Mouse (Mus musculus): ENCODE data around the gene Rap1gap2. TPM values are rescaled to one million over a fixed set of nuclear protein-coding genes. Genes with fewer than 3 reads are reported as not detected.

Gene Rap1gap2
- total RNA-seq, 2 experiments from 2014 or later, result 2.1 to 3.7 TPM

GRCm38 (mm10) chr11:74522487-74523209, 88.1 kb downstream of the Rap1gap2 start:
- ATAC-seq (replicated peaks; ENCODE audit: low FRiP score, poor library complexity, severe bottlenecking), result no peak

DNA sequence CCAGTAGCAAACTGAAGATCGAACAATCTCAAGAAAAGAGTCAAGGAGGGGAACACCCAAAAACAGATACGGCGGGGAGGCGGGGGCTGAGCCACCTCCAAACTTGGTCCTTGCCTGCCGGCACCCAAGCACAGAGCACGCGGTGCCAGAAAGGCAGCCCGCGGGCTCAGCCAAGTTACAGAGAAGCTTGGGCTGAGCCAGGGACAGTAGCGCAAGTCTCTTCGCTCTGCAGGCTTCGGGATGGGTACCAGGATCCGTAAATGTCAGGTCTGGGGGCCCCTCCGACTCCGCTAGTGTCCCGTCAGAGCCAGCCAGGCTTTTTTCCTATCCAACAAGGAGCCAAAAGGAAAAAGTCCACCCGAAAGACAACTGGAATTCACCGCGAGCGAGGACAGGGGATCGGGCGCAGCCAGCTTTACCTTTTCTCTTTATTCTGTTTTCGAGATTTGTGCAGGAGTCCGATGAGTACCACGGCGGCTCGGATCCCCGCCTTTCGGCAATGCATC, 88.7 kb downstream of the Rap1gap2 start:
- ATAC-seq (replicated peaks; ENCODE audit: low FRiP score, poor library complexity, severe bottlenecking), result no peak

GRCm38 (mm10) chr11:74520201-74520600, 90.5 kb downstream of the Rap1gap2 start:
- ATAC-seq (replicated peaks; ENCODE audit: low FRiP score, poor library complexity, severe bottlenecking), result no peak

DNA sequence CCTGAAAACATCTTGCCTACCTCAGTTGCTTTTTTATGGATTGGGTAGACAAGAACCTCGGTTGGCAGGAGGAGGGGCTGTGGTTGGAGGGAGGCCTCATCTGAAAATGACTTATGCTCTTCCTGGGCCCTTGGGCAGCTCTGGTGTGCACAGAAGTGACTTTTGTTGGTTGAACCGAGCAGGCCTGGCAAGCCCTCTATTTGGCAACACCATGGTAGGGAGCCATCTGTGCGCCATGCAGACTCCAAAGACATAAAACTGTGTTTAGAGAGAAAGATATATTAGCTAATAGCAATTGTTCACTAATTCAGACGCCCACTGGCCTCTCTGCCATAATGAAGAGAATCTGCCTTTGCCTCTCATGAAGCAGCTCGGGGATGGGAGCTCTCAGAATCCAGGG, 94.6 kb downstream of the Rap1gap2 start:
- ATAC-seq (replicated peaks; ENCODE audit: low FRiP score, poor library complexity, severe bottlenecking), result no peak

DNA sequence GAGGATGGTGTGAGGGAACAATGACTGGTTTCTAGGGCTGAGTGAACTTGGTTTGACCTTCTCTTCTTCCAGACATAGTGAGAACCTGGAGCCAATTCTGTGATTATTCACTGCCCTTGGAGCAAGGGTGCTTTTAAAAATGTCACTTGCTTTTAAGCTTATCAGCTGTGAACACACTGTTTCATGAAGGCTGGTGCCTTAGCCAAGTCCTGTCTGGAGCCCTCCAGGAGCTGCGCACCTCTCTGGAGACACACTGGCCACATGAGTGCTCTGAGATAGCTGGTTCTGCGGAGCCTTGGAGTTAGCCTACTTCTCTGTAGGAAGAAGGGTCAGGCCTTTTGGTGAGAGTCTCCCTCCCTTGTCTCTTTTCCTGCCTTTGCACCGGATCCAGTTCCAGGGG, 95.7 kb downstream of the Rap1gap2 start:
- no peak for ATAC-seq (replicated peaks; ENCODE audit: low FRiP score, poor library complexity, severe bottlenecking)

GRCm38 (mm10) chr11:74512595-74512994, 98.1 kb downstream of the Rap1gap2 start:
- no peak for ATAC-seq (replicated peaks; ENCODE audit: low FRiP score, poor library complexity, severe bottlenecking)

DNA sequence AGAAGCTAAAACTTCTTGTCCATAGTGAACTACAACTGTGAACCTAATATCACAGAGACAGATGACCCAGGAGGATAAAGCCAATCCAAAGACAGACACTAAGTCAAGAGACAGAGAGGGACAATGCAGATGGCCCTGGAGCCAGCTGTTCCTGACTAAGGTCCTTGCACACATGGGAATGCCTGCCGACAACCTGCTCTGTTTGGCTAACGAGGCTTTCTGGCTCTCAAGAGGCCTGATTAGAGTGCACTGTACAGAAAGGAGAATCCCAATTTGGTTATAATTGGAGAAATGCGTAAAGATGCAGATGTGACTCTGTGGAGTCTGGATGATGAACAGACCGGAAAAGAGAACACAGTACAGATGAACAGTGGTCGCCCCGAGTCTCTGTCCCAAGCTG, 104.4 kb downstream of the Rap1gap2 start:
- no peak for ATAC-seq (replicated peaks; ENCODE audit: low FRiP score, poor library complexity, severe bottlenecking)

- ATAC-seq (replicated peaks; ENCODE audit: low FRiP score, poor library complexity, severe bottlenecking), result no peak
Measured at GRCm38 (mm10) chr11:74502485-74502884, 108.2 kb downstream of the Rap1gap2 start.

GRCm38 (mm10) chr11:74501989-74502388, 108.7 kb downstream of the Rap1gap2 start:
- no peak for ATAC-seq (replicated peaks; ENCODE audit: low FRiP score, poor library complexity, severe bottlenecking)

DNA sequence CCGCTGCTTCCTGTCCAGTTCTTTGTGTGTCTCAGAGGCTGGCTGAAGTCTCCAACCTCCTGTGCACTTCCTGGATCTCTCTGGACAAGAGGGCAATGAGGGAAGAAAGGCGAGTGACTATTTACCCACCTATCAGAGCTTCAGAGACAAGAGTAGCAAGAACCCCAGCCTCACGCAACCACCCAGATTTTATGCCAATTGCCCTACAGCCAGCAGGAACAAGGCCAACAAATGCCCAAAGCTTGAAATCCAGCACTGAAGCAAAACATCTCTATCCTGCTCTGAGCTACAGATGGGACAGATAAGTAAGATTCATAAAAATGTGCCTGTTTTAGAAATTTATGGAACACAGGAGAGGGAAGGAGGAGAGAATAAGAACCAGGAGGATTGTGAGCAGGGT, 109.7 kb downstream of the Rap1gap2 start:
- ATAC-seq (replicated peaks; ENCODE audit: low FRiP score, poor library complexity, severe bottlenecking), result no peak

DNA sequence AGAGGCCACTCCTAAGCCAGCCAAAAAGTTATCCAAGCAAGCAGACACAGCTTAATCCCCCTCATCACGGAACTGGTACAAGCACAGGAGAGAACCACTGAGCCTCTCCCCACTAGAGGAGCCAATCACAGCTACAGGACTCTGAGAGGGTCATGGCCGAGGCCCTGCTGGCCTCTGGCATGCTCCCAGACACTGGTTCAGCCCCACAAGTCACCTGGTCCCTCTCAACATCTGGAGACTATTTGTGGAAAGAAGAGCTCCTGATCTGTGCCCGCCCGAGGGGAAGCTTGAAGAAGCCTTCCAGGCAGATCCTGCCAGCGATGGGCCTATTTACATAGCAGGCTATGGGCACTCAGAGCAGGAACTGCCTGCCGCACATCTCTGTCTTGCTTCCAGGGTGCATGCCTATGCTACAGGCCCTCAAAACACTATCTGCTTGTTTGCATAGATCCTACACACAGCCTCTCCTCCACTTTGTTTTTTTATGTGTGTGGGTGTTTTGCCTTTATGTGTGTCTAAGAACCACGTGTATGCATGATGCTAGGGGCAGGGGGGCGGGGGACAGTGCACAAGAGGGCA, 111.1 kb downstream of the Rap1gap2 start:
- ATAC-seq (replicated peaks; ENCODE audit: low FRiP score, poor library complexity, severe bottlenecking), result no peak

- ATAC-seq (replicated peaks; ENCODE audit: low FRiP score, poor library complexity, severe bottlenecking), result no peak
Measured at GRCm38 (mm10) chr11:74499058-74499457, 111.7 kb downstream of the Rap1gap2 start.

DNA sequence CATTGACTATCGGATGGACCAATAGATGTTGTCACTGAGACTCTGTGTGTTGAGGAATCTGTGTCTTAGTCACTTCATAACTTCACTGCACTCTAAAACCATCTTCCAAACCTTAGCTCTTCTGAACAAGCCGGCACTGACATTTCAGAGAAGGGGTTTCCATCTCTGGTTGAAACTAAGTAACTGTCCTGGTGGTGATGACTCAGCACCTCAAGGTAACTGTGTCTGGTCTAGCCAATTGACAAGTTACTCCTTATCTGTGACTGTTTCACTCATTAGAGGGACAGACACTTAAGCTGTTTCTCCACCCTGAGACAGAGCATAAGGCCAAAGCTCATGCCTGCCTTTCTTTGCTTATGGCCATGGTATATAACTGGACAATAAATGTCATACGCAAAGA, 114.1 kb downstream of the Rap1gap2 start:
- no peak for ATAC-seq (replicated peaks; ENCODE audit: low FRiP score, poor library complexity, severe bottlenecking)

DNA sequence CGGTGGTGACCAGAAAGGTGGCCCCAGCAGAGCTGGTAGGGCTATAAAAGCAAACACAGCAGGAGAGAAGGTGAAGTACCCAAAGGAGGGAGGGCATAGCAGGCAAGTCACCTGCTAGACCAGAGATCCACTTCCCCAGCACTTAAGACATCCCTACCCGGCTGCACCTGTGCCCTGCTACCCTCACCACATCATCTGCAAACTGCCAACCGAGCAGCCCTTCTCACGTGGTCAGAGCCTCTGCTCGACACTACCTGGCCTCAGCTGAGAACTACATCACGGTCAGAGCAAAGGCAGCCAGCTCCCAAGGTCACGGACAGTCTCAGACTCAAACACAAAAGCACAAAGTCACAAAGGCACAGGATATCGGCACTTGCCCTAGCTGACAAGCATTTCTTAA, 116.8 kb downstream of the Rap1gap2 start:
- no peak for ATAC-seq (replicated peaks; ENCODE audit: low FRiP score, poor library complexity, severe bottlenecking)

- no peak for ATAC-seq (replicated peaks; ENCODE audit: low FRiP score, poor library complexity, severe bottlenecking)
Measured at GRCm38 (mm10) chr11:74493172-74493862, 117.4 kb downstream of the Rap1gap2 start.

GRCm38 (mm10) chr11:74491130-74491529, 119.6 kb downstream of the Rap1gap2 start:
- ATAC-seq (replicated peaks; ENCODE audit: low FRiP score, poor library complexity, severe bottlenecking), result no peak

- no peak for ATAC-seq (replicated peaks; ENCODE audit: low FRiP score, poor library complexity, severe bottlenecking)
Measured at GRCm38 (mm10) chr11:74489239-74489638, 121.5 kb downstream of the Rap1gap2 start.

DNA sequence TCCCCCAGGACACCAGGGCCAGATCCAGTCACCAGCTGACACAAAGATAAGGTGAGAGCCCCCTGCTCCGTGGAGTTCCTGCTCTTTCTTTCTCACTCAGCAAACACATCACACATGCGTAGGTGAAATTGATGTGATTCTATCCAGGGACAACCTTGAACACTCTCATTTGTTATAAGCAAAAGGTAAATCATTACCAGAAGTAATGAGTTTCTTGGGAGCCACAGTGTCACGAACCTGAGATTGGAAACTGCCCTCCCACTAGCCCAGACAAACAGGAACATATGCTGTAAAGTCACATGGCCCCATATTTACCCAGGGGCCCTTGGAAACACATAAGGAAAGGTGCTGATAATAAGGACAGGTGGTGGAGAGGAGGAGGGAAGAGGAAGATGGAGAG, 122.8 kb downstream of the Rap1gap2 start:
- ATAC-seq (replicated peaks; ENCODE audit: low FRiP score, poor library complexity, severe bottlenecking), result no peak

- no peak for ATAC-seq (replicated peaks; ENCODE audit: low FRiP score, poor library complexity, severe bottlenecking)
Measured at GRCm38 (mm10) chr11:74485435-74486217, 125.1 kb downstream of the Rap1gap2 start.

- no peak for ATAC-seq (replicated peaks; ENCODE audit: low FRiP score, poor library complexity, severe bottlenecking)
Measured at GRCm38 (mm10) chr11:74483871-74484270, 126.8 kb downstream of the Rap1gap2 start.
